Mouse (Mus musculus) hindbrain, embryonic 12.5 days (tissue): Measurements from ENCODE around the gene Dgkb. TPM values are rescaled to one million over a fixed set of nuclear protein-coding genes. Genes with fewer than 3 reads are reported as not detected.
A peak's percentile ranks its signal among the peaks of the same experiment; 100 is the strongest.

Experiments
- ATAC-seq: fragments of 200-750 bp; cut with Nextera tagmentation; 2 replicates; pipeline ENCODE4 v1.8.0; 2017; ENCODE audit warnings: moderate TSS enrichment; ENCODE audit not compliant: low FRiP score
- H3K27ac ChIP-seq: fragments of 300-500 bp; sonication (generic); 2 replicates; pipeline ENCODE4 v1.5.1; 2016; ENCODE audit warnings: mild to moderate bottlenecking
- H3K27me3 ChIP-seq: fragments of 300-500 bp; sonication (generic); 2 replicates; pipeline ENCODE4 v1.6.1; 2016; ENCODE audit warnings: mild to moderate bottlenecking
- H3K36me3 ChIP-seq: fragments of 300-500 bp; sonication (generic); 2 replicates; pipeline ENCODE4 v1.6.1; 2016; ENCODE audit warnings: mild to moderate bottlenecking
- H3K4me1 ChIP-seq: fragments of 300-500 bp; sonication (generic); 2 replicates; pipeline ENCODE4 v1.6.1; 2016
- H3K4me2 ChIP-seq: fragments of 300-500 bp; sonication (generic); replicated peaks from 2 replicates; pipeline ENCODE4 v1.6.1; 2016; ENCODE audit warnings: mild to moderate bottlenecking
- H3K4me3 ChIP-seq: fragments of 300-500 bp; sonication (generic); 2 replicates; pipeline ENCODE4 v1.5.1; 2016; ENCODE audit warnings: mild to moderate bottlenecking
- H3K9ac ChIP-seq: fragments of 300-500 bp; sonication (generic); 2 replicates; pipeline ENCODE4 v1.6.1; 2016; ENCODE audit warnings: mild to moderate bottlenecking, moderate library complexity
- H3K9me3 ChIP-seq: fragments of 300-500 bp; sonication (generic); replicated peaks from 2 replicates; pipeline ENCODE4 v1.6.1; 2016; ENCODE audit warnings: mild to moderate bottlenecking
- WGBS: fragments of 180-500 bp; shearing (Covaris S2); methylation state at CpG from one replicate; pipeline ENCODE4 v1.1.7; 2016; 5-methylcytosine and 5-hydroxymethylcytosine counted together
- polyA plus RNA-seq: library from polyadenylated mRNA; unstranded; fragments of >200 nt; fragmentation: Nextera tagmentation; extraction: Ambion mirVana; gene quantifications from 2 replicates; pipeline ENCODE4 v1.2.1, GENCODE M21; 2016

The Dgkb gene
- 1.4 TPM in 2 replicates for polyA plus RNA-seq

GRCm38 (mm10) chr12:37817426-37817825 is at the start of gene Dgkb:
Gene Dgkb, plus strand, starts transcription at chr12:37817726.
- WGBS, result 70% methylated on average over 3 of the region's 3 CpGs
- H3K4me3 ChIP-seq, result no peak within 1 kb of the TSS

GRCm38 (mm10) chr12:37769844-37770243 is 47.7 kb upstream of the Dgkb start:
- H3K4me3 ChIP-seq, result no peak overlapping the region
- H3K27me3 ChIP-seq, result no peaks in the 10 kb centered on the region
- no peak overlapping the region for H3K4me2 ChIP-seq
- no peaks in the 10 kb centered on the region for H3K9me3 ChIP-seq
- ATAC-seq, result no peak
- no peaks in the 10 kb centered on the region for H3K36me3 ChIP-seq
- WGBS, result 81% methylated on average over 1 of the region's 1 CpGs
- 0 out of 2 replicates have a peak, but pooled peaks cover 6% of the 10 kb centered on the region for H3K4me1 ChIP-seq
- H3K9ac ChIP-seq, result no peak overlapping the region
- H3K27ac ChIP-seq, result no peak overlapping the region

More at GRCm38 (mm10) chr12:37817426-37817825, at the start of gene Dgkb:
- no peaks in the 10 kb centered on the region for H3K4me1 ChIP-seq
- no peak within 1 kb of the TSS for H3K9ac ChIP-seq
- no peak within 1 kb of the TSS for H3K4me2 ChIP-seq
- no peaks in the 10 kb centered on the region for H3K9me3 ChIP-seq
- H3K27me3 ChIP-seq, result no peaks in the 10 kb centered on the region
- ATAC-seq, result no peak
- no peak within 1 kb of the TSS for H3K27ac ChIP-seq
- H3K36me3 ChIP-seq, result no peaks in the 10 kb centered on the region

GRCm38 (mm10) chr12:37773681-37774357 is 43.7 kb upstream of the Dgkb start:
- Histone ChIP-seq H3K4me1 (0 out of 2 replicates have a peak, but pooled peaks cover 6% of the 10 kb centered on the region), H3K9me3 (no peaks in the 10 kb centered on the region), H3K4me3 (peak overlapping the region; percentile 25), H3K27me3 (no peaks in the 10 kb centered on the region), H3K36me3 (no peaks in the 10 kb centered on the region), H3K4me2 (peak overlapping the region; percentile 48), H3K9ac (no peak overlapping the region), H3K27ac (no peak overlapping the region)
- 13% methylated on average over 8 of the region's 8 CpGs for WGBS
- peak; percentile 95 for ATAC-seq

- Histone ChIP-seq H3K27ac (no peak overlapping the region), H3K36me3 (no peaks in the 10 kb centered on the region), H3K9ac (no peak overlapping the region), H3K9me3 (no peaks in the 10 kb centered on the region), H3K4me1 (0 out of 2 replicates have a peak, but pooled peaks cover 6% of the 10 kb centered on the region), H3K27me3 (no peaks in the 10 kb centered on the region), H3K4me3 (no peak overlapping the region), H3K4me2 (no peak overlapping the region)
- 0 out of 2 replicates have a peak, but pooled peaks have one; percentile 35 for ATAC-seq
- WGBS, result 37% methylated on average over 2 of the region's 2 CpGs
These were observed 42.9 kb upstream of the Dgkb start for GRCm38 (mm10) chr12:37774591-37774990.

GRCm38 (mm10) chr12:37796265-37796928 is 21.1 kb upstream of the Dgkb start:
- Histone ChIP-seq H3K4me1 (no peaks in the 10 kb centered on the region), H3K4me3 (no peak overlapping the region), H3K9me3 (no peaks in the 10 kb centered on the region), H3K27me3 (no peaks in the 10 kb centered on the region), H3K4me2 (no peak overlapping the region), H3K36me3 (no peaks in the 10 kb centered on the region), H3K9ac (no peak overlapping the region), H3K27ac (no peak overlapping the region)
- 92% methylated on average over 4 of the region's 4 CpGs for WGBS
- ATAC-seq, result peak; percentile 40; the same call in 1 of the 2 replicates

- Histone ChIP-seq H3K27me3 (no peaks in the 10 kb centered on the region), H3K9ac (no peak overlapping the region), H3K4me1 (no peaks in the 10 kb centered on the region), H3K36me3 (no peaks in the 10 kb centered on the region), H3K4me2 (no peak overlapping the region), H3K4me3 (no peak overlapping the region), H3K27ac (no peak overlapping the region), H3K9me3 (no peaks in the 10 kb centered on the region)
- 91% methylated on average over 3 of the region's 3 CpGs for WGBS
- no peak for ATAC-seq
These were observed 3.4 kb upstream of the Dgkb start for GRCm38 (mm10) chr12:37814122-37814521.

GRCm38 (mm10) chr12:37821052-37821810 is 3.7 kb downstream of the Dgkb start:
- WGBS, result 89% methylated on average over 8 of the region's 8 CpGs

GRCm38 (mm10) chr12:37880042-37881017 is 62.8 kb downstream of the Dgkb start:
- H3K9ac ChIP-seq, result peak overlapping the region; percentile 53; the same call in 1 of the 2 replicates
- peak overlapping the region; percentile 96 for H3K4me2 ChIP-seq
- H3K4me1 ChIP-seq, result peaks cover 8% of the 10 kb centered on the region
- no peak overlapping the region for H3K27ac ChIP-seq
- no peaks in the 10 kb centered on the region for H3K36me3 ChIP-seq
- peak overlapping the region; percentile 44 for H3K4me3 ChIP-seq
- peak; percentile 88 for ATAC-seq
- H3K27me3 ChIP-seq, result 0 out of 2 replicates have a peak, but pooled peaks cover 2% of the 10 kb centered on the region
- no peaks in the 10 kb centered on the region for H3K9me3 ChIP-seq
- under 1% methylated on average over 25 of the region's 26 CpGs for WGBS

More at GRCm38 (mm10) chr12:37821052-37821810, 3.7 kb downstream of the Dgkb start:
- H3K36me3 ChIP-seq, result no peaks in the 10 kb centered on the region
- H3K9me3 ChIP-seq, result no peaks in the 10 kb centered on the region
- no peak overlapping the region for H3K4me3 ChIP-seq
- H3K4me1 ChIP-seq, result no peaks in the 10 kb centered on the region
- H3K27ac ChIP-seq, result no peak overlapping the region
- ATAC-seq, result no peak
- no peak overlapping the region for H3K4me2 ChIP-seq
- no peaks in the 10 kb centered on the region for H3K27me3 ChIP-seq
- no peak overlapping the region for H3K9ac ChIP-seq

- Histone ChIP-seq H3K4me2 (peak overlapping the region; percentile 96), H3K4me3 (peak overlapping the region; percentile 44), H3K27me3 (0 out of 2 replicates have a peak, but pooled peaks cover 2% of the 10 kb centered on the region), H3K36me3 (no peaks in the 10 kb centered on the region), H3K4me1 (peaks cover 8% of the 10 kb centered on the region), H3K9ac (no peak overlapping the region), H3K27ac (no peak overlapping the region), H3K9me3 (no peaks in the 10 kb centered on the region)
- 3% methylated on average over 10 of the region's 10 CpGs for WGBS
- ATAC-seq, result no peak
These were observed 63.9 kb downstream of the Dgkb start for GRCm38 (mm10) chr12:37881376-37881775.

GRCm38 (mm10) chr12:37882796-37883195 is 65.3 kb downstream of the Dgkb start:
- Histone ChIP-seq H3K4me3 (no peak overlapping the region), H3K4me1 (peaks cover 8% of the 10 kb centered on the region), H3K27ac (no peak overlapping the region), H3K36me3 (no peaks in the 10 kb centered on the region), H3K27me3 (0 out of 2 replicates have a peak, but pooled peaks cover 2% of the 10 kb centered on the region), H3K4me2 (no peak overlapping the region), H3K9ac (no peak overlapping the region), H3K9me3 (no peaks in the 10 kb centered on the region)
- no peak for ATAC-seq
- 67% methylated on average over 1 of the region's 1 CpGs for WGBS

- H3K4me3 ChIP-seq, result no peak overlapping the region
- H3K36me3 ChIP-seq, result no peaks in the 10 kb centered on the region
- no peak for ATAC-seq
- H3K4me1 ChIP-seq, result peaks cover 8% of the 10 kb centered on the region
- no peaks in the 10 kb centered on the region for H3K9me3 ChIP-seq
- H3K9ac ChIP-seq, result no peak overlapping the region
- no peak overlapping the region for H3K27ac ChIP-seq
- H3K4me2 ChIP-seq, result no peak overlapping the region
- 0 out of 2 replicates have a peak, but pooled peaks cover 2% of the 10 kb centered on the region for H3K27me3 ChIP-seq
- WGBS, result 84% methylated on average over 4 of the region's 4 CpGs
These were observed 66.3 kb downstream of the Dgkb start for GRCm38 (mm10) chr12:37883781-37884180.
